Mouse (Mus musculus): ENCODE measurements around the gene Src.

DNA sequence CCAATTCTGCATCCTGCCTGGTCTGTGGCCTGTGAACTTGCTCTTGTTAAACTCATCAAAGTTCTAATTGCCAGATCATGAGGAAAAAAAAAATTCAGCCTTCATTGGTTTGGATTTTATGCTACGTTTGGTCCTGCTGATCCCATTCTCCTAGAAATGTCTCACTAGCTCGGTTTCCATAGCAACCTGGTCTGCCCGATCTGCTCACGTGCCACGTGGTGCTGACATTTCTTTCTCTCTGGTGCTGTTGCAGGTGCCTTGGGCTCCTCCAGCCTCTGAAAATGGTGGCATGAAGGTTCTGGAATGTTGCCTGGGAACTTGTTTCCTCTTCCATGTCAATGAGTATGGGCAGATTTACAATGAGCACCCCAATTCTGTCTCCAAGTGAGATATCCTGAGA, 102.3 kb downstream of the Src start:
- no peak for TF ChIP-seq CTCF (IDR thresholded peaks at IDR 0.05; ENCODE audit: low read depth)
- no peak for TF ChIP-seq EP300 (IDR thresholded peaks at IDR 0.05; ENCODE audit: low read depth)
